Mouse (Mus musculus): ENCODE results near the gene Cacnb4. TPM values are rescaled to one million over a fixed set of nuclear protein-coding genes. Genes with fewer than 3 reads are reported as not detected.
A peak's percentile ranks its signal among the peaks of the same experiment; 100 is the strongest.

The Cacnb4 gene
- 0.30 and 0.37 TPM in 2 replicates for polyA plus RNA-seq (2014; fragmentation: Nextera tagmentation; extraction: Ambion mirVana)

DNA sequence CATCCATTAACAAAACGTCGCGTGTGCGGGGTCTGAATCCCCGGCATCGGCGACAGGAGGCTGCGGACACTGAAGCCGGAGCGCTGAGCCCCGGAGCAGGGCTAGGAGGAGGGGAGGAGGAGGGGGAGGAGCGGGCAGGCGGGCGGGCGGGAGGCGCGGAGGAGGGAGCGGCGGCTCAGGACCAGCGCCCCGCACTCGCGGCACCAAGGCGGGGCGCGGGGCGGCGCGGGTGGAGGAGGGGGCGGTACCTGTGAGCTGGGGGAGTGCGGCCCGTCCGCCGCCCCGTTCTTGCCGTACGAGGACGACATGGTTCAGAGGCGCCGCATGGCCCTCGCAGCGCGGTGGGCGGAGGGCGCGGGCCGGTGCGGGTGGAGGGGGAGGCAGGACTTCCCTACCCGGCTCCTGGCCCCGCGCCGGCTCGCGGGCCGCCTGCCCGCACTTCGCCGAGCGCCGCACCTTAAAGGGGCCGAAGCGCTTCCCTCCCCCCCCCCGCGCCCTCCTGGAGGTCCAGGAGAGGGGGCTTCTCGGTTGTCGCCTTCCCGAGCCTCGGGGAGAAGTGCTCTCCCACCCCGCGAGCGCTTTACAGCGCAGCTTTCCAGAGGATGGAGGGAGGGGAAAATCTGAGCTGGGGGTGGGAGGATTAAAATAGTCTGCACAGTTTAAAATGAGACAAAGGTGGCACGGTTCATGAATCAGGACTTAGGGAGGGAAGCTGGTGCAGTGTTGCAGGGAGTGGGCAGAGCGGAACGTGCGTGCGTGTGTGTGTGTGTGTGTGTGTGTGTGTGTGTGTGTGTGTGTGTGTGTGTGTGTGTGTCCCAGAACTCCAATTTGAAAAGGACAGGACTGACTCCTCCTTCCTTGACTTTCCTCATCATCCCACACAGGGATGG is at the start of gene Cacnb4:
Cacnb4 (minus strand) TSS at position 809 of the 890 bp plus-strand sequence.
- WGBS (ENCODE audit: insufficient replicate concordance) = under 1% methylated on average over 51 of the region's 77 CpGs
- Histone ChIP-seq H3K9ac (ENCODE audit: low read depth, low read length) (peak within 1 kb of the TSS; percentile 66), H3K27ac (ENCODE audit: low read depth, low read length) (no peak within 1 kb of the TSS), H3K27me3 (ENCODE audit: control insufficient read depth, insufficient read depth, low read length) (peaks cover 16% of the 10 kb centered on the region), H3K4me2 (peak within 1 kb of the TSS; percentile 77), H3K36me3 (ENCODE audit: control insufficient read depth, insufficient read depth, low read length) (no peaks in the 10 kb centered on the region), H3K9me3 (replicated peaks; ENCODE audit: control insufficient read depth, low read length) (no peaks in the 10 kb centered on the region), H3K4me3 (ENCODE audit: low read depth, low read length) (peak within 1 kb of the TSS; percentile 70), H3K4me1 (ENCODE audit: control insufficient read depth, insufficient read depth, low read length) (no peaks in the 10 kb centered on the region; the same call in 1 of the 2 replicates)
- peak; percentile 69 for ATAC-seq (replicated peaks; ENCODE audit: insufficient number of reproducible peaks, low FRiP score, low TSS enrichment)

DNA sequence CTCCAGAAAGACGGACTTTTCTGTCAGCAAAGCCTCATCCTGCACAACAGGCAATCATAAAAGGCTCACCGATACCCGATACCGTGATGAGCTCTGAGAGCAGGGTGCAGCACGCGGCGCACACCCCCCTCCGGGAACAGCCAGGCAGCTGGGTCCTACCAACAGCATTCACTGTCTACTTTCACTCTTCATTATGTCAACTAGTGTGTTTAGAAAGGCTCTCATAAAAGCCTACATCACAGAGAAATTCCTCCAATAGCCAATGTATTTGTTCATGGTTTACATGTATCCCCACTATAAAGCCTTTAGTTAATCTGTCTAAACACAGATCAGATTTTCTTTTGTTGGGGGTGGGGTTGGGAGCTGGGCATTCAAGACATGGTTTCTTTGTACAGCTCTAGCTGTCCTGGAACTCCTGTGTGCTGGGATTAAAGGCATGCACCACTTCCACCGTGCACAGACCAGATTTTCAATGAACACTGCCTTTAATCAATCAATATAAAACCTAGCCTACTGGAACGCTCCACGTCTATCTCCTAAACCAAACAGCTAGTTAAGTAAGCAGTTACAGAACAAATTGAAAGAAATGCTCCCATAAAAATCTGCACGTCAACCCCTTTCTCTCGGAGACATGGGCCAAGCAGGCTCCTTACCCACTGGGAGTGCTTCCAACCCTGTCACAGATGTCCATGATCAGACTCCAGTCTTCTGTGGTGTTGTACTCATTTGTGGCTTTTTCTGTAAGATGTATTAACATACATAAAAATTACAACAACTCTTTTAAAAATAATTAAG is 43.8 kb upstream of the Cacnb4 start:
- H3K27ac ChIP-seq (ENCODE audit: low read depth, low read length) = no peak overlapping the region
- no peaks in the 10 kb centered on the region for H3K9me3 ChIP-seq (replicated peaks; ENCODE audit: control insufficient read depth, low read length)
- no peaks in the 10 kb centered on the region for H3K27me3 ChIP-seq (ENCODE audit: control insufficient read depth, insufficient read depth, low read length)
- H3K9ac ChIP-seq (ENCODE audit: low read depth, low read length) = no peak overlapping the region
- ATAC-seq (replicated peaks; ENCODE audit: insufficient number of reproducible peaks, low FRiP score, low TSS enrichment) = no peak
- H3K4me1 ChIP-seq (ENCODE audit: control insufficient read depth, insufficient read depth, low read length) = no peaks in the 10 kb centered on the region
- H3K4me3 ChIP-seq (ENCODE audit: low read depth, low read length) = no peak overlapping the region
- no peaks in the 10 kb centered on the region for H3K36me3 ChIP-seq (ENCODE audit: control insufficient read depth, insufficient read depth, low read length)
- no peak overlapping the region for H3K4me2 ChIP-seq
- 71% methylated on average over 13 of the region's 13 CpGs for WGBS (ENCODE audit: insufficient replicate concordance)

DNA sequence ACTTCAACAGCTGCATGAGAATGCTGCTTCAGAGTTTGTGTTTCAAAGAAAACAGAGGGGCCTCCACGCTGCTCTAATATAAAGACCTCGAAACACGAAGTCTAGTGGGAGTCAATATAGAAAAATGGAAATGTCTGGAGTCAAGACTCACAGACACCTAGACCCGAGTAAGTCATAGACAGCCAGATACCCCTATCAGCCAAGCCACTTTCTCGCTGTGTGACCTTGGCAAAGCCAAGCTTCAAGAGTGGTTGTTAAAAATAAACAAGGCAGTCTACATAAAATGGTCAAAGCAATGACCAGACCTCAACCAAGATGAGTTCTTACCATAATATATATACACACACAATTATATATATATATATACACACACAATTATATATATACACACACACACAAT is 40.4 kb upstream of the Cacnb4 start:
- Histone ChIP-seq H3K4me2 (no peak overlapping the region), H3K4me1 (ENCODE audit: control insufficient read depth, insufficient read depth, low read length) (no peaks in the 10 kb centered on the region), H3K9me3 (replicated peaks; ENCODE audit: control insufficient read depth, low read length) (no peaks in the 10 kb centered on the region), H3K9ac (ENCODE audit: low read depth, low read length) (no peak overlapping the region), H3K27ac (ENCODE audit: low read depth, low read length) (no peak overlapping the region), H3K27me3 (ENCODE audit: control insufficient read depth, insufficient read depth, low read length) (no peaks in the 10 kb centered on the region), H3K36me3 (ENCODE audit: control insufficient read depth, insufficient read depth, low read length) (no peaks in the 10 kb centered on the region), H3K4me3 (ENCODE audit: low read depth, low read length) (no peak overlapping the region)
- WGBS (ENCODE audit: insufficient replicate concordance) = 79% methylated on average over 5 of the region's 5 CpGs
- ATAC-seq (replicated peaks; ENCODE audit: insufficient number of reproducible peaks, low FRiP score, low TSS enrichment) = no peak

DNA sequence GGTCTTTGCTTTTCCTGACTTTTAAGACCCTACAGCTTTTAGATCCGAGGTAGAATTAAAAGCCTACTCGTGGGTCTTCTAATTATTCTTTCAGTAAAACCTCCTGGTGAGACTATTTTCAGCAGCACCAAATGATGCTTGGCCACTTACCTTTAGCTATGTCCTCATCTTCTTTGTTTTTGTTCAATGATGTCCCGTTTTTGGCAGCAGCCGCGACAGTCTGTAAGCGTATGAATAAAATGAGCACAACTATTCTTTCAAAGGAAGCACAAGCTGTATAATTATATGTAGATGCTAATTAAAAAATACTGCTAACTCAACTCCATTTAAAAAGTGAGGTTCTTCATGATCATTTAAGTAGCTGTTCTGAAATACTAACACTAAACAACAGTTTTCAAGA is 38.9 kb upstream of the Cacnb4 start:
- no peaks in the 10 kb centered on the region for H3K36me3 ChIP-seq (ENCODE audit: control insufficient read depth, insufficient read depth, low read length)
- H3K9me3 ChIP-seq (replicated peaks; ENCODE audit: control insufficient read depth, low read length) = no peaks in the 10 kb centered on the region
- no peak overlapping the region for H3K27ac ChIP-seq (ENCODE audit: low read depth, low read length)
- ATAC-seq (replicated peaks; ENCODE audit: insufficient number of reproducible peaks, low FRiP score, low TSS enrichment) = no peak
- WGBS (ENCODE audit: insufficient replicate concordance) = 90% methylated on average over 6 of the region's 6 CpGs
- H3K4me2 ChIP-seq = no peak overlapping the region
- no peak overlapping the region for H3K9ac ChIP-seq (ENCODE audit: low read depth, low read length)
- H3K4me3 ChIP-seq (ENCODE audit: low read depth, low read length) = no peak overlapping the region
- no peaks in the 10 kb centered on the region for H3K4me1 ChIP-seq (ENCODE audit: control insufficient read depth, insufficient read depth, low read length)
- no peaks in the 10 kb centered on the region for H3K27me3 ChIP-seq (ENCODE audit: control insufficient read depth, insufficient read depth, low read length)

DNA sequence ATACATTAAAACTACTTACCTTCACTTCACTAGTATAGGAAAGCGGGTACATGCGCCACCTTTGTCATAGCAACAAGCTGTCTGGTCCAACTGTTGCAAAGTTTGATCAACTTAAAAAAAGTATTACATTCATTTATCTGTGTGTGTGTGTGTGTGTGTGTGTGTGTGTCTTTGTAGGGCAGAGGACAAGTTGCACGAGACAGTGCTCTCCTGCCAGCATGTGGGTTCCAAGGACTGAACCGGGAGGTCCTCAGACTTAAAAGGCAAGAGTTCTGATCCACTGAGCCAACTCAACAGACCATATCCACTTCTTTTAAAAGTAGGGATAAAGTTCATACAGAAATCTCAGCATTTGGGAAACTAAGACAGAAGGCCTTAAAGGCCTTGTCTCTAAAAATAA is 37.5 kb upstream of the Cacnb4 start:
- Histone ChIP-seq H3K27ac (ENCODE audit: low read depth, low read length) (no peak overlapping the region), H3K4me1 (ENCODE audit: control insufficient read depth, insufficient read depth, low read length) (no peaks in the 10 kb centered on the region), H3K36me3 (ENCODE audit: control insufficient read depth, insufficient read depth, low read length) (peaks cover 5% of the 10 kb centered on the region), H3K27me3 (ENCODE audit: control insufficient read depth, insufficient read depth, low read length) (no peaks in the 10 kb centered on the region), H3K9me3 (replicated peaks; ENCODE audit: control insufficient read depth, low read length) (no peaks in the 10 kb centered on the region), H3K4me2 (no peak overlapping the region), H3K4me3 (ENCODE audit: low read depth, low read length) (no peak overlapping the region), H3K9ac (ENCODE audit: low read depth, low read length) (no peak overlapping the region)
- no peak for ATAC-seq (replicated peaks; ENCODE audit: insufficient number of reproducible peaks, low FRiP score, low TSS enrichment)
- WGBS (ENCODE audit: insufficient replicate concordance) = 95% methylated on average over 4 of the region's 4 CpGs

DNA sequence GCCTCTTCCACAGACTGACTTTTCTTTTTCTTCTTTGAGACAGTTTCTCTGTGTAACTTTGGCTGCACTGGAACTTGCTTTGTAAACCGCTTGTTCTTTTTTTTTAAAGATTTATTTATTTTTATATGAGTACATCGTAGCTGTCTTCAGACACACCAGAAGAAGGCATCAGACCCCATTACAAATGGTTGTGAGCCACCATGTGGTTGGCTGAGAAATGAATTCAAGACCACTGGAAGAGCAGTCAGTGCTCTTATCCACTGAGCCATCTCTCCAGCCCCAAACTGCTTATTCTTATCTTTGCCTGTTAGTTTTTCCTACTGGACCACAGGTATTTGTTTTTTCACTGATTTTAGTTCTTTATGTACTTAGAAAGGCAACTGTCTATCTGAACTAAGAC is 34.2 kb upstream of the Cacnb4 start:
- Histone ChIP-seq H3K9ac (ENCODE audit: low read depth, low read length) (no peak overlapping the region), H3K4me3 (ENCODE audit: low read depth, low read length) (no peak overlapping the region), H3K4me1 (ENCODE audit: control insufficient read depth, insufficient read depth, low read length) (no peaks in the 10 kb centered on the region), H3K27ac (ENCODE audit: low read depth, low read length) (no peak overlapping the region), H3K9me3 (replicated peaks; ENCODE audit: control insufficient read depth, low read length) (no peaks in the 10 kb centered on the region), H3K27me3 (ENCODE audit: control insufficient read depth, insufficient read depth, low read length) (no peaks in the 10 kb centered on the region), H3K4me2 (no peak overlapping the region), H3K36me3 (ENCODE audit: control insufficient read depth, insufficient read depth, low read length) (peaks cover 5% of the 10 kb centered on the region)
- WGBS (ENCODE audit: insufficient replicate concordance) = 89% methylated on average over 2 of the region's 2 CpGs
- ATAC-seq (replicated peaks; ENCODE audit: insufficient number of reproducible peaks, low FRiP score, low TSS enrichment) = no peak

DNA sequence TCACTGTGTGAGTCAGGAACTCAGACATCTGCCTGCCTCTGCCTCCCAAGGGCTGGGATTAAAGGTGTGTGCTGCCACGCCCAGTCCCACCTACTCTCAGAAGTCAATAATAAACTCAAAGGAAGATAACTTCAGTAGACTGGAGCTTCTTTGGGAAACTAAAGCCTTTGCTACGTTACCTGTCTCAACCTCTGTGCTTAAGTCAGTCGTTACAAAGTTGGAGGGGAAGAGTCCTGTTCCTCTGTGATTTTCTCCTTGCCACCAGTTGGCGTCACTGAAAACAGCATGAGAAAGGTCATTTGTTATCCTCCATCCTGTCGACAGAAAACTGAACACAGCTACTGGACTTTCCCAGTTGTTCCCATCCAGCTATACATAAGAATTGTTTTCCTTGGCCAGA is 32.8 kb upstream of the Cacnb4 start:
- Histone ChIP-seq H3K27ac (ENCODE audit: low read depth, low read length) (no peak overlapping the region), H3K9me3 (replicated peaks; ENCODE audit: control insufficient read depth, low read length) (no peaks in the 10 kb centered on the region), H3K27me3 (ENCODE audit: control insufficient read depth, insufficient read depth, low read length) (no peaks in the 10 kb centered on the region), H3K4me2 (no peak overlapping the region), H3K4me1 (ENCODE audit: control insufficient read depth, insufficient read depth, low read length) (no peaks in the 10 kb centered on the region), H3K9ac (ENCODE audit: low read depth, low read length) (no peak overlapping the region), H3K36me3 (ENCODE audit: control insufficient read depth, insufficient read depth, low read length) (peaks cover 5% of the 10 kb centered on the region), H3K4me3 (ENCODE audit: low read depth, low read length) (no peak overlapping the region)
- WGBS (ENCODE audit: insufficient replicate concordance) = 86% methylated on average over 5 of the region's 5 CpGs
- ATAC-seq (replicated peaks; ENCODE audit: insufficient number of reproducible peaks, low FRiP score, low TSS enrichment) = no peak

DNA sequence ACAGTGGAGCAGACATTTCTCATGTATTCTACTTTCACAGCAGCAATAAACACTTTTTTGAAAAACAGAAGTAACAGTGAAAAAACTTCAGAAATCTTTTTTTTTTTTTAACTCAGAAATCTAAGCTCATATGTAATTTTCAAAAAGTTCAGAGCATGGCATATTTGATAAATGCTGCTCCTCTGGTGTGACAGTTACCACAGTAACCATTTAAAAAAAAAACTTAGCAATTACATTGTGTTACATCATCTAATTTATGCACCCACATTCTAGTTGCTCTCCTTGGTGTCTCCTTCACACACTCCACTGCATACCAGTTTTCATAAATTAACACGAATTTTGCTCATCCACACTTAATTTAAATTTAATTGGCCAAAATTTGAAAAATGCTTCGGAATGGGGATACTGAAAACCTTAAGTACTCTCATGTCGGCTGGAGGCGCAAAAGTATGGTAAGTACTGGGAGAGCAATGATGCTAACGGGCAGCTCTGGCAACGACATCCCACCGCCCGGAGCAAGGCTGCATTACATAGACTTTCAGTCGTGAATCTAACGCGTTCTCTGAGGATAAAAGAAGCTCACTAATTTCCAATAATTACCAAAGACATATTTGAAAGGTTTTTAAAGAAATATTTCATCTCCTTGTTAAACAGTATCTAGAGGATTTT is 24.9 kb upstream of the Cacnb4 start:
- no peaks in the 10 kb centered on the region for H3K4me1 ChIP-seq (ENCODE audit: control insufficient read depth, insufficient read depth, low read length)
- ATAC-seq (replicated peaks; ENCODE audit: insufficient number of reproducible peaks, low FRiP score, low TSS enrichment) = no peak
- H3K9ac ChIP-seq (ENCODE audit: low read depth, low read length) = no peak overlapping the region
- H3K4me3 ChIP-seq (ENCODE audit: low read depth, low read length) = no peak overlapping the region
- H3K27me3 ChIP-seq (ENCODE audit: control insufficient read depth, insufficient read depth, low read length) = no peaks in the 10 kb centered on the region
- no peaks in the 10 kb centered on the region for H3K36me3 ChIP-seq (ENCODE audit: control insufficient read depth, insufficient read depth, low read length)
- H3K4me2 ChIP-seq = no peak overlapping the region
- no peak overlapping the region for H3K27ac ChIP-seq (ENCODE audit: low read depth, low read length)
- H3K9me3 ChIP-seq (replicated peaks; ENCODE audit: control insufficient read depth, low read length) = no peaks in the 10 kb centered on the region
- 93% methylated on average over 11 of the region's 11 CpGs for WGBS (ENCODE audit: insufficient replicate concordance)
